Mouse (Mus musculus) erythroid progenitor cell, adult 5-6 weeks (primary cell): Measurements from ENCODE around the gene Gm3435. TPM values are rescaled to one million over a fixed set of nuclear protein-coding genes. Genes with fewer than 3 reads are reported as not detected.
"Not testable (repeated sequence)": the region's sequence is repeated elsewhere in the genome, so short reads cannot be mapped to it uniquely, and the experiment has no call there.

Experiments used
- ATAC-seq: replicated peaks from 2 replicates; pipeline ENCODE4 v1.8.0; 2016; ENCODE audit warnings: moderate number of reproducible peaks, mild to moderate bottlenecking, moderate TSS enrichment, inconsistent platforms; ENCODE audit not compliant: poor library complexity, low FRiP score, severe bottlenecking
- total RNA-seq, 2 experiments: library from RNA; stranded (forward) in 1 of 2; stranded (reverse) in 1 of 2; fragments of 150-400 nt in 1 of 2; fragments of 186-747, 209-891 nt in 1 of 2; gene quantifications; 2 replicates each; pipeline versions ENCODE4 v1.2.3 to v1.2.4; 2015 to 2017; ENCODE audit warnings: low replicate concordance in 2 of 2

Gene Gm3435
- total RNA-seq, 2 experiments from 2014 or later, result 5.4 TPM

DNA sequence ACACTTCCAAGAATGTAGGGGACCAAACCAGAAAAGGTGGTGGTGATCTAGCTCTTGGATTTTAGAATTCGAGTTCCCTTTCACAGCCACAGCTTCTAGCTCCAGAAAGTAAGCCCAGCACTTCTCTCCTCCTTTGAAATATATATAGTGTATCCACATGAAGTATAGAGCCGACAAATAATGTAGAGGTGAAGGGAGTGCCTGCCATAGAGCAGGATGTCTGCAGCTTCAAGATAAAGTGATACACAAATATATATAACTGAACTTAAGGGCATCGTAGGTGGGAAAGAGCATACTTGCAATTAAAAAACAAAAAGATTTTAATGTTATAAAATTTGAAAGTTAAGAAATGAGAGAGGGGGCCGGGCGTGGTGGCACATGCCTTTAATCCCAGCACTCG lies 15.5 kb downstream of the Gm3435 start:
- ATAC-seq, result peak; percentile 58; the same call in 1 of the 2 replicates

DNA sequence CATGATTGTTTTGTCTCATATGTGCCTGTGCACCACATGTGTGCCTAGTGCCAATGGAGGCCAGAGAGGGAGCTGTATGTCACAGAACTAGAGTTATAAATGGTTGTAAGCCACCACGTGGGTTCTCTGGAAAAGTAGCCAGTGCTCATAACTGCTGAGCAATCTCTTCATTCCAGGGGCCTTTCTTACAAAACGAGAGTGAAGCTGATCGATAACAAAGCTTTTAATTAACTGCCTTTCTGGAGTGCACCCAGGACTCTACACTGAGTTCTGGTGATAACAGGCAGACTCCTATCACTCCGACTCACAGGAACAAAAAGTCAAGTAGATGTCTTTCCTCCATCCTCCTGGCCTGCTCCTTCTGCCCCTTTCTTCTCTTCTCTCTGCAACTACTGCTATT lies 21.4 kb downstream of the Gm3435 start:
- peak; percentile 68 for ATAC-seq

DNA sequence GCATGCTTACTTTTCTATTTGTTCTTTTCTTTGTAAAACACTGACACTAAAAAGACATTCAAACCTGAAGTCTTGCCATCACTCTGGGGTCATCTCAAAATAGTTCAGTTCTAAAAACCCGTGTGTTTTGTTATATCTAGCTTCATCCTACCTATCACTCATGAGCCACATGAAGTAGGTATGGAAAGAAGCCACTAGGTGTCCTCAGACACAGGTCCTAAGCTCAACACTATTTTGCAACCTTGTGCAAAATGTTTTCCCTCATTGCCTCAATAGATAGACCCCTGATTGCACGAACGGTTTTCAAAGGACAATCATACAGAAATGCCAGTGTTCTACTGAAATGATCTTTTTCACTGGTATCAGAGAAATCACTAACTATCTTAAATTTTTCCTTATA lies 30.5 kb downstream of the Gm3435 start:
- ATAC-seq, result peak; percentile 75

DNA sequence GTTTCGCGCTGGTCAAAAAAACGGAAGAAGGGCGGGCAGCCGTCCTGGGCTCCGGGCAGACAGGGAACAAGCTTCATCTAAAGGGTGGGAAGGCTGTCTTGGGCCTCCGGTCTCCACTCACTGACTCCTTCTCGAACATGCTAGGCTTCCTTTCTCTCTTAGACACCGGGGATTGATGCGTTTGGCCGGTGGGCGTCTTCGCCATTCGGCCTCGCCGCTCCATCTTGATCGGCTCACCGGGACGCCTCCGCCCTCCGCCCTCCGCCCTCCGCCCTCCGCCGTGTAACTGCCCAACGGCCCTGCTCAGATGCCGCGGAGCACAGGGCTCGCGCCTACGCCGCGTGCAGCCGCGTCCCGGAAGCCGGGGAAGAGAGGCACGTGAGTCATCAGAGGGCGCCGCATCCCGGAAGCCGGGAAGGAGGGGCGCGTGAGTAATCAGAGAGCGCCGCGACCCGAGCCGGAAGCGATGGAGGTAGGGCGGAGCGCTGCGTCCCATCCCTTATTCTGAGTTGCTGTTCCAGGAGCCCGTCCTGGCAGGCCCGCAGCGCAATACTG lies 31.3 kb downstream of the Gm3435 start, which contains the start of the genes Ermard, Tcte3 and Gm3448:
Ermard (plus strand) TSS at position 34 of the 555 bp plus-strand sequence.
Tcte3 (minus strand) TSS at position 314 of the 555 bp plus-strand sequence.
Gm3448 (minus strand) TSS at position 363 of the 555 bp plus-strand sequence.
- ATAC-seq, result peak; percentile 93

DNA sequence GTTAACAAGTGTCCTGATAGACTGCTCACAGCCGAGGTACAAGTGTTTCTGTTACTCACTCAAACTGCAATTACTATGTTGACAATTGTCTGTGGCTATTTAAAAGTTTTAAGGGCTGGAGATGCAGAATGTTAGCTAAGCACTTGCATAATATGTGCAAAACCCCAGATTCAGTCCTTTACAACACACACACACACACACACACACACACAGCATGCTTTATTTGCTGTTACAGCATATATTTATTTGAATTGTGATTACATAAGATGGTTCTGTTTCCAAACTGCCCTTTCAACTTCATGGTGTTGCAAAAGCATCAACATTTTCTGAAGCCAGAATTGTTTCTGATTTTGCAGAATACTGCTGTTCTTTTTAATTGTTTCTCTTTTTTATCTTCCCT lies 40.4 kb downstream of the Gm3435 start:
- not testable (repeated sequence) for ATAC-seq

DNA sequence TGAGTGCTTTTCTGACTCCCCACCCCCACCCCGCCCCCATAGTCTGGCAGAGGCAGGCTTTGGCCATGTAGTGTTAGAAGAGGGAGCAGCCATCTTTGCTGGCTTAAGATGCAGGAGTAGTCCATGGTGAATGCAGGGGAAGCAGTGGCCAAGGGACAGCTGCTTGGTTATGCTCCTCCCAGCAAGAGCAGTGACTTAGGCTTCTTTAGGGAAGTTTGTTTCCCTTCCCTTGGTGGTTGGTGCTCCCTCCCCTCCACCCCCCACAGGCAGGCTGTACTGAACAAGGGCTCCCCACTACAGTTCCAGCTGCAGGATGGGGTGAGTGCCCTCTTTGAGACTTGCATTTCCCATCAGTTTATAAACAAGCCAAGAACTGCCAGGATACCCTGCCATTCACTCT lies 42.8 kb downstream of the Gm3435 start:
- not testable (repeated sequence) for ATAC-seq

DNA sequence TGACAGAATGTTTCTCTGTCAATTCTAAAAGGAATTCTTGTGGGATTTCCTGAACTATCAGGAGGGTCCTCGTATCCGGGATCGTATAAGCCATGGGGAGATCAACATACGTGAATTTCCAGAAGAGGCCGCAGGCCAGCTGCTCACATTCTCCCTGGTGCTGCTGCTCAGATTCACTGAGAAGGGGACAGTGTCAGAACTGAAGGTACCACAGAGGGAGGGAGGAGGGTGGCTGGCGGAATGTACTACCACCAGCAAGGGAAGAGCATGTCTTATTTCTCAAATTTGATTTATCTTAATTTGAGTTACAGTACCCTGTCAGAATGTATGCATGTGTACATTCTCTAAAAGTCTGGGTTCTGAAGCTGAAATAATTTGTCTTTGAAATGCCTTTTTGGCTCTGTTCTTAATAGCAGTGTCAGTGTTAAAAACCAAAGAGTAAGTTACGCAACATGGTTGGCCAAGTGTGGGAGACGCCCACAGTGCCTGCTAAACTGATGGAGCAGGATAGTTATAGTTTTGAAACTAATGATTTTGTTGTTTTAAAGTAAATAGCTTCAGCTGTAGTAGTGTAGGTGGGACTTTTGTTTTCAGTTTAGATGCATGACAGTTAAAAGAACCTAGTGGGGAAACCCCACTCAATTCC lies 43.3 kb downstream of the Gm3435 start:
- ATAC-seq, result not testable (repeated sequence)

DNA sequence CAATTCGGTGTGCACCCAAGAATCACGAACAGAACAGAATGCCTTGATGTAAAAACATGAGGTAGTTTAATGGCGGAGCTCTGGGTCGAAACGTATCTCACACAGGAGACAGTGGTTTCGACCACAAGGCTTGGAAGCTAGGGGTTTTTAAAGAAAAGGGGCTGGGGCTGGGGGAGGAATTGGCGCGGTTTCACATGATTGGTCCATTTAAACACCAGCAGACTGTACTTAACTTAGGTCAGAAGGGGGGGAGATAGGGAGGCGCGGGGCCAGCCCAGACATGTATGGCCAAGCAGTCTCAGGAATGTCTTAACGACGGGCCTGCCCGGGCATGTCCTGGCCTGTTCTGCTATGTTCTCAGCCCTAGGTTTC lies 43.8 kb downstream of the Gm3435 start:
- ATAC-seq, result not testable (repeated sequence)

DNA sequence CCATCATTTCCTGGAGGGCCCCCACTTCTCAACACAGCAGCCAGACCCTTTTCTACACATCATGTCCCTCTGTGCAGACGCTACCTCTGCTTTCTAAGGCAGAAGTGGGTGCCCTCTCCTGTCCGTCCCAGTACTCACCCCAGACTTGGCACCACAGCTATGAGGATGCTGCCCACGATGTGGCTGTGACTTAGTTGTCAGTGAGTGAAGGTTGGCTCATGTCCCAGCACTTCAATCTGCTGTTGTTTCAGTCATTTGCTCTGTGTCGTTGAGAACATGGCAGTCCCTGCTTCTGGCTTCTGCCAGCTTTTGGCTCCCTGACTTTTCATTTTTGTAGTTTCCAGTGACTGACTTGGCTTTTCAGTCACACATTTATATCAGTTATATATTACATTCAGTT lies 45.9 kb downstream of the Gm3435 start:
- no peak for ATAC-seq

DNA sequence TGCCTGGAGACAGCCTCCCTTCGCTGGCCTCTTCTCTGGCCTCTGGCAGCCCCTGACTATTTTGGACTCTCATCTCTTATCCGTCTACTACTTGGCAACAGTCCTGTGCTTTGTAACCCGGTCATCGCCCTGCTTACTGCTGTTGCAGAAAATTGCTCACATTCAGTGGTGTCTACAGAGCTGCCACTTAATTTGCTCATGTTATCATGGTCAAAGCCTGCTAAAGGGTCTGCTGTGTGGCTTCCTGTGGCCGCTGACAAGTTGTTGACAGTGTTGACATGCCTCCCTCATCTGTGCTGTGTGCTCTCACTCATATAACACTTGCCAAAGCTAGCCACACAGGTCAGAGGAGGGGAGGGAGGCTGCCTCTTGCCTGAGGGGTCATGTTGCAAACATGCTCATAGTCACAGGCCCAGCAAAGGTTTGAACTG lies 48.2 kb downstream of the Gm3435 start:
- no peak for ATAC-seq

DNA sequence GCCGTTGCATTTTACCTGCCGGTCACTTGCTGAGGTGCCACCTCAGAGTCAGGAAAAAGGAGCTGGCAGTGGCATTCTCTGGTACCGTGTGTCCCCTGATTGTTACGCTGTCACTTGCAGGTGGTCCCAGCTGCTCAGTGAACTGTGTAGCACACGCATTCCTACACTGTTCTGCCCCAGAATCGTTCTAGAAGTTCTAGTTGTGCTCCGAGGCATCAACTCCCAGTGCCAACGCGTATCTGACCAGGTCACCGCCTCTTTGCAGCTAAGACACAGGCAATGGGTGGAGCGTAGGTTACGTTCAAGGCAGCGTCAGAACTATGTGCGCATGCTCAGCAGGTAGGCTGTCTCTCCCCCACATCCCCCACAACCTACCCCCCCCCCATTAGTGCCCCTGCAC lies 49.7 kb downstream of the Gm3435 start:
- ATAC-seq, result no peak

DNA sequence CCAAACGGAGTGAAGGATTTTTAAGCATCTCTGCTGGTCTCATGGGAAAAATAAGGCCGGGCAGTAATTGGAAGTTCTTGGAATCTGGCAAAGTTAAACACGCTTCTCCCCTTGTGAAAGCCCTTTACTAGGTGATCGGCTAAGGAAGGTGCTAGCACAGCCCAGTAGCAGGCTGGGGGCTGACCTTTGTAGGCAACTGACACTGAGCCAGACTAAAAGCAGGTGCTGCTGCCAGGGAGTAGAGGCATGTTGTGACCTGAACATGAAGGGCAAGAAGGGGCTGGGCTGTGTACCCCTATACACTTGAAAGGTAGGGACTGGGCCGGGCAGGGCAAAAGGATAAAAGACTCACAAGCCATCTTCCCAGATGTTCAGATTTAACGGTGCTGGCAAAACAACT lies 50.4 kb downstream of the Gm3435 start:
- ATAC-seq, result no peak

DNA sequence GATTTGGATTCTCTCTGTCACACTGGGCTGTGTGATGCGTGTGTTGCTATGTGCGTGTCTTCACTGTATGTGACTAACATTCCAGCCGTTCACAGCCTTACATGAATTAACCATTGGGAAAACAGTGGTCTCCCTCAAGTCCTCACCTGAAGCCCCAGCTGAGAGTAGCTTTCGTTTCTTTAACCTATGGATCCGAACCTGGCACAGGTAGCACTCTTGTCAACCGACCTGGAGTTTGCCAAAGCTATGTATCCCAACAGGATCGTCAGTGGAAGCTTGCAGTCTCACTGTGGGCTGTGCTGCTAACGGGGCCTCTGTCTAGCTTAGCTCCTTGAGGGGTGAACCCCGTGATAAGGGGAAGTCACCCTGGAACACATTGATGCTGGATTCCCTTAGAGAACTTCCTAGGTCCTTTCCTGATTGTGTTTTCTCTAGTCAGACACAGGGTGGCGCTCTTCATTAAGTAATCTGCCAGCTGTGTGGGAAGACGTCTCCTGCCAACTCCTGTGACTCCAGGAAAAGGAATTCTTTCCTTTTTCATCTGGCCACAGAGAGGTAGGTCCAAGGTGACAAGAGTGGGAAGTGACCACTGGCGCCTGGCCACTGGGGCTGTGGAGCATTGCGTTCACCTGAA lies 55.5 kb downstream of the Gm3435 start:
- ATAC-seq, result no peak

DNA sequence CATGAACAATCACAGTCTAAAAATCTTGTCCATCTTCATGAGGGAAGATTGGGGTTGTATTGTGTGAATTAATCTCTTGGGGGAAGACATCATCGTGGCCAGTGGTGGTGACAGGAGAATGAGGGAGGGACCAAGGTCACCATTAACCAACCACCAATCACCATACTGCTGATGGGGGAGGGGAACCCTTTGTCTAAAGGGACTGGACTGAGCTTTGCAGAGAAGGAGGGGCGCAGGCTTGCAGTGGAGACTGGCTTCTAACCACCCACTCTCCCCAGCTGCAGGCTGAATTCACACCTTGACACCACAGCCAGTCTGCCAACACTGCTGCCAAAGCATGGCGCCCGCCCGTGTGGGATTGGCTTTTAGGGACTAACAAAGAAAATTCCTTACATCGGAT lies 56.1 kb downstream of the Gm3435 start:
- ATAC-seq, result no peak

DNA sequence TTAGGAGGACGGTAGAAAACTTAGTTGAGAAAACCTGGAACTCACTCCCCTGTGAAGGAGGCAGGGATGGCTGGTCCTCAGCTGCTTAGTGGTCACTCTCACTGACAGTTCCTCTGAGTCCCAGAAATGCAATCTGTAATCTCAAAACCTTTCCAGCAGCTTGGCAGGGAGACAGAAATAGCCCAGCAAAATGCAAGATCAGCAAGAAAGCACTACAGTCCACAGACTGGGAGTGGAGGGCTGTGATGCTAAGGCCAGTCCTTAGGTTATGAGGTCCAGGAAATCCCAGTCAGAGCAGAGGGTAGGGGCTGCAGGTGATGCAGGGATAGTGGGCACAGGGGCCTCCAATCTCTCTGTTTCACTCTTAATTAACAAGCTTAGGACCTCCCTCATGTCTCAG lies 56.9 kb downstream of the Gm3435 start:
- ATAC-seq, result no peak

DNA sequence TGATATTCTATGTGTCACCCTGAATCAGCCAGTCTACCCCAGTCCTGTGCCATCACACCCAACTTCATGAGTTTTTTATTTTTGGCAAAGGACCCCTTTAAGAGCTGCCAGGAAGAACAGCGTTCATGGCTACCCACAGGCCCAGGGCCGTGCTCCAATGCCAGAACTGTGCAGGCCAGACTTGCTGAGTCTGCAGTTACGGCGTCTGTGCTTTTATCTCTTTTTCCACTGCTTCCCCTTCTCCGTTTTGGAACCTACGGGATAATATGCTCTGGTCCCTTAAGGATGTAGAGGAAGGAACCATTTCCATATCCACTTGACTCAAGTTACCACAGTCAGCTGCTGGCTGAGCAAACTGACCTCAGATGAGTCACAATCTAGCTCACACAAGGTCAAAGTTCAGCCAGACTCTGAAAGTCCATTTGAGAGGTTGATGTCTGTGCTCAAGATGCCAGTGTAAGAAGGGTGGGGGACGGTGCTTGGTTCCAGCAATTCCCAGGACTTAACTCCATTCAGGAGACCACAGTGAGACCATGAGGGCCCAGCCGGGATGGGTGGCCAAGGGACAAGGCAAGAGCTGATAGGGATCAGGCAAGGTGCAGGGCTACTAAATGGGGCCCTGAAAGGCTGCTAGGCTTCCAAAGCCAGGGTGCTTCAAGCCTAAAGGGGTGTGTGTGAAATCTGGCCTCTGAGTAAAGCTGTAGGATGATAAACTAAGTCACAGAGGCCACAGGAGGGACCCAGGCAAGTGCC lies 58.2 kb downstream of the Gm3435 start:
- no peak for ATAC-seq

DNA sequence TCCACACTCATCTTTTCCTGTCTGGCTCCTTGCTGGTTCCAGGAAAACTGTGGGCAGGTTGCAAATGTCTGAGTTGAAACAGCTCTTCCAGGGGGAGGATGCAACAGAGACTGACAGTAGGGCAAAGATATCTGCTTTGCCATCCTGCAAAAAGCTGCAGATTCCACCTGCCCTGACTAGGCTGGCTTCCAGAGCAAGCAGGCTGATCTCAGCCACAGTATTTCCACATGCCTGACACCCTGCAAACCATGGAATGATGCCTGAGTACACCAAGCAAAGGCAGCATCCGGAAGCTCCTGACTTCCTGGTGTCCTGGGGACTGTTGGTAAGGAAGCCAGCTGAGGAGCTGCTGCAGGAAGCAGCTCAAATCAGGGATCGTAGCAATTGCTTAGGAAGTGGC lies 59.1 kb downstream of the Gm3435 start:
- ATAC-seq, result no peak
